Mouse (Mus musculus): ENCODE measurements around the gene Adamts17. TPM values are rescaled to one million over a fixed set of nuclear protein-coding genes. Genes with fewer than 3 reads are reported as not detected.

Gene Adamts17
- polyA plus RNA-seq, 1 experiment from 2014 or later = 6.4 TPM

- Histone ChIP-seq H3K27ac (replicated peaks) (no peak overlapping the region), H3K9ac (no peak overlapping the region), H3K27me3 (no peaks in the 10 kb centered on the region), H3K9me3 (no peaks in the 10 kb centered on the region), H3K4me3 (no peak overlapping the region), H3K4me1 (replicated peaks) (peaks cover 32% of the 10 kb centered on the region), H3K4me2 (no peak overlapping the region), H3K36me3 (no peaks in the 10 kb centered on the region)
- WGBS = 76% methylated on average over 7 of the region's 7 CpGs
- ATAC-seq (ENCODE audit: low read depth) = no peak
Measured at GRCm38 (mm10) chr7:67145748-67146147, 306.2 kb downstream of the Adamts17 start.

- no peak overlapping the region for H3K9ac ChIP-seq
- H3K27ac ChIP-seq (replicated peaks) = no peak overlapping the region
- 80% methylated on average over 6 of the region's 6 CpGs for WGBS
- H3K36me3 ChIP-seq = no peaks in the 10 kb centered on the region
- no peak for ATAC-seq (ENCODE audit: low read depth)
- H3K9me3 ChIP-seq = no peaks in the 10 kb centered on the region
- no peak overlapping the region for H3K4me2 ChIP-seq
- no peaks in the 10 kb centered on the region for H3K27me3 ChIP-seq
- peaks cover 32% of the 10 kb centered on the region for H3K4me1 ChIP-seq (replicated peaks)
- H3K4me3 ChIP-seq = no peak overlapping the region
Measured at GRCm38 (mm10) chr7:67146151-67146550, 306.6 kb downstream of the Adamts17 start.

- H3K27ac ChIP-seq (replicated peaks) = no peak overlapping the region
- H3K4me2 ChIP-seq = no peak overlapping the region
- 94% methylated on average over 16 of the region's 16 CpGs for WGBS
- no peak overlapping the region for H3K9ac ChIP-seq
- no peak for ATAC-seq (ENCODE audit: low read depth)
- no peaks in the 10 kb centered on the region for H3K36me3 ChIP-seq
- no peaks in the 10 kb centered on the region for H3K9me3 ChIP-seq
- H3K27me3 ChIP-seq = no peaks in the 10 kb centered on the region
- H3K4me3 ChIP-seq = no peak overlapping the region
- H3K4me1 ChIP-seq (replicated peaks) = peaks cover 12% of the 10 kb centered on the region; the same call in 1 of the 2 replicates
Measured at GRCm38 (mm10) chr7:67149707-67150106, 310.2 kb downstream of the Adamts17 start.

GRCm38 (mm10) chr7:67152626-67153025, 313.1 kb downstream of the Adamts17 start:
- WGBS = 11% methylated on average over 3 of the region's 3 CpGs
- H3K4me1 ChIP-seq (replicated peaks) = peaks cover 4% of the 10 kb centered on the region; the same call in 1 of the 2 replicates
- H3K36me3 ChIP-seq = no peaks in the 10 kb centered on the region
- no peaks in the 10 kb centered on the region for H3K9me3 ChIP-seq
- H3K27me3 ChIP-seq = no peaks in the 10 kb centered on the region
- no peak overlapping the region for H3K9ac ChIP-seq
- H3K4me3 ChIP-seq = no peak overlapping the region
- no peak for ATAC-seq (ENCODE audit: low read depth)
- no peak overlapping the region for H3K27ac ChIP-seq (replicated peaks)
- no peak overlapping the region for H3K4me2 ChIP-seq

GRCm38 (mm10) chr7:67162135-67162534, 322.6 kb downstream of the Adamts17 start:
- no peaks in the 10 kb centered on the region for H3K4me1 ChIP-seq (replicated peaks)
- H3K9me3 ChIP-seq = no peaks in the 10 kb centered on the region
- no peak overlapping the region for H3K9ac ChIP-seq
- no peak overlapping the region for H3K27ac ChIP-seq (replicated peaks)
- no peaks in the 10 kb centered on the region for H3K36me3 ChIP-seq
- H3K27me3 ChIP-seq = no peaks in the 10 kb centered on the region
- no peak overlapping the region for H3K4me3 ChIP-seq
- no peak for ATAC-seq (ENCODE audit: low read depth)
- WGBS = 97% methylated on average over 8 of the region's 8 CpGs
- no peak overlapping the region for H3K4me2 ChIP-seq

- ATAC-seq (ENCODE audit: low read depth) = no peak
- no peak overlapping the region for H3K9ac ChIP-seq
- H3K36me3 ChIP-seq = no peaks in the 10 kb centered on the region
- H3K4me3 ChIP-seq = no peak overlapping the region
- peaks cover 10% of the 10 kb centered on the region; the same call in 1 of the 2 replicates for H3K4me1 ChIP-seq (replicated peaks)
- H3K27me3 ChIP-seq = no peaks in the 10 kb centered on the region
- H3K27ac ChIP-seq (replicated peaks) = no peak overlapping the region
- no peak overlapping the region for H3K4me2 ChIP-seq
- H3K9me3 ChIP-seq = no peaks in the 10 kb centered on the region
- WGBS = 81% methylated on average over 9 of the region's 9 CpGs
Measured at GRCm38 (mm10) chr7:67168288-67168687, 328.8 kb downstream of the Adamts17 start.

GRCm38 (mm10) chr7:67168763-67169569, 329.4 kb downstream of the Adamts17 start:
- no peak overlapping the region for H3K9ac ChIP-seq
- ATAC-seq (ENCODE audit: low read depth) = 0 out of 2 replicates have a peak, but pooled peaks have one; percentile 32
- H3K4me2 ChIP-seq = no peak overlapping the region
- H3K4me3 ChIP-seq = no peak overlapping the region
- H3K4me1 ChIP-seq (replicated peaks) = peaks cover 10% of the 10 kb centered on the region; the same call in 1 of the 2 replicates
- 66% methylated on average over 9 of the region's 9 CpGs for WGBS
- H3K36me3 ChIP-seq = no peaks in the 10 kb centered on the region
- no peak overlapping the region for H3K27ac ChIP-seq (replicated peaks)
- H3K27me3 ChIP-seq = no peaks in the 10 kb centered on the region
- no peaks in the 10 kb centered on the region for H3K9me3 ChIP-seq

GRCm38 (mm10) chr7:67173522-67174195, 334.1 kb downstream of the Adamts17 start:
- no peaks in the 10 kb centered on the region for H3K27me3 ChIP-seq
- H3K4me2 ChIP-seq = no peak overlapping the region
- no peak overlapping the region for H3K9ac ChIP-seq
- no peak overlapping the region for H3K27ac ChIP-seq (replicated peaks)
- peaks cover 5% of the 10 kb centered on the region; the same call in 1 of the 2 replicates for H3K4me1 ChIP-seq (replicated peaks)
- no peaks in the 10 kb centered on the region for H3K9me3 ChIP-seq
- no peaks in the 10 kb centered on the region for H3K36me3 ChIP-seq
- WGBS = 77% methylated on average over 2 of the region's 2 CpGs
- no peak overlapping the region for H3K4me3 ChIP-seq
- ATAC-seq (ENCODE audit: low read depth) = no peak

GRCm38 (mm10) chr7:67183786-67184185, 344.3 kb downstream of the Adamts17 start:
- 15% methylated on average over 4 of the region's 4 CpGs for WGBS
- H3K27ac ChIP-seq (replicated peaks) = no peak overlapping the region

GRCm38 (mm10) chr7:67199412-67199811, 359.9 kb downstream of the Adamts17 start:
- Histone ChIP-seq H3K27me3 (no peaks in the 10 kb centered on the region), H3K4me1 (replicated peaks) (no peaks in the 10 kb centered on the region), H3K9me3 (no peaks in the 10 kb centered on the region), H3K27ac (replicated peaks) (no peak overlapping the region), H3K4me2 (no peak overlapping the region), H3K36me3 (no peaks in the 10 kb centered on the region), H3K4me3 (no peak overlapping the region), H3K9ac (no peak overlapping the region)
- 22% methylated on average over 10 of the region's 10 CpGs for WGBS
- ATAC-seq (ENCODE audit: low read depth) = peak; percentile 27; the same call in 1 of the 2 replicates

More at GRCm38 (mm10) chr7:67183786-67184185, 344.3 kb downstream of the Adamts17 start:
- H3K36me3 ChIP-seq = no peaks in the 10 kb centered on the region
- no peaks in the 10 kb centered on the region for H3K4me1 ChIP-seq (replicated peaks)
- no peak overlapping the region for H3K4me3 ChIP-seq
- no peak overlapping the region for H3K9ac ChIP-seq
- H3K27me3 ChIP-seq = no peaks in the 10 kb centered on the region
- ATAC-seq (ENCODE audit: low read depth) = no peak
- H3K9me3 ChIP-seq = no peaks in the 10 kb centered on the region
- H3K4me2 ChIP-seq = no peak overlapping the region

Measured in neural tube, embryonic 13.5 days (tissue).